Mouse (Mus musculus) forebrain, embryonic 11.5 days (tissue): Measurements from ENCODE around the gene Rnf24. TPM values are rescaled to one million over a fixed set of nuclear protein-coding genes. Genes with fewer than 3 reads are reported as not detected.
"Not testable (repeated sequence)": the region's sequence is repeated elsewhere in the genome, so short reads cannot be mapped to it uniquely, and the experiment has no call there.

Experiments
- ATAC-seq: fragments of 200-750 bp; cut with Nextera tagmentation; replicated peaks from 2 replicates; pipeline ENCODE4 v1.8.0; 2017; ENCODE audit warnings: moderate TSS enrichment; ENCODE audit not compliant: low FRiP score
- DNase-seq: peaks from one replicate; pipeline ENCODE4 v3.0.0-alpha.2; 2017; ENCODE audit warnings: low spot score
- H3K27ac ChIP-seq: fragments of 300-500 bp; sonication (generic); 2 replicates; pipeline ENCODE4 v1.5.1; 2014; ENCODE audit warnings: low read depth, low read length
- H3K27me3 ChIP-seq: fragments of 300-500 bp; sonication (generic); 2 replicates; pipeline ENCODE4 v1.6.1; 2014; ENCODE audit warnings: mild to moderate bottlenecking, low read length, mixed read lengths; ENCODE audit not compliant: control insufficient read depth, insufficient read depth
- H3K36me3 ChIP-seq: fragments of 300-500 bp; sonication (generic); 2 replicates; pipeline ENCODE4 v1.6.1; 2014; ENCODE audit warnings: mild to moderate bottlenecking, low read length, moderate library complexity, mixed read lengths; ENCODE audit not compliant: control insufficient read depth, insufficient read depth
- H3K4me1 ChIP-seq: fragments of 300-500 bp; sonication (generic); replicated peaks from 2 replicates; pipeline ENCODE4 v1.6.1; 2014; ENCODE audit warnings: low read length, mixed read lengths; ENCODE audit not compliant: control insufficient read depth, insufficient read depth
- H3K4me2 ChIP-seq: fragments of 300-500 bp; sonication (generic); 2 replicates; pipeline ENCODE4 v1.6.1; 2014; ENCODE audit warnings: low read depth, mild to moderate bottlenecking, low read length, moderate library complexity, mixed read lengths; ENCODE audit not compliant: severe bottlenecking
- H3K4me3 ChIP-seq: fragments of 300-500 bp; sonication (generic); 2 replicates; pipeline ENCODE4 v1.5.1; 2014; ENCODE audit warnings: low read depth, low read length
- H3K9ac ChIP-seq: fragments of 300-500 bp; sonication (generic); 2 replicates; pipeline ENCODE4 v1.6.1; 2014; ENCODE audit warnings: low read length
- H3K9me3 ChIP-seq: fragments of 300-500 bp; sonication (generic); 2 replicates; pipeline ENCODE4 v1.6.1; 2016; ENCODE audit warnings: low read length, mixed read lengths; ENCODE audit not compliant: control insufficient read depth
- WGBS: fragments of 180-500 bp; shearing (Covaris S2); extraction: QIAGEN DNeasy Blood & Tissue Kit; methylation state at CpG from one replicate; pipeline ENCODE4 v1.1.7; 2014; 5-methylcytosine and 5-hydroxymethylcytosine counted together
- polyA plus RNA-seq: library from polyadenylated mRNA; unstranded; fragments of >200 nt; fragmentation: Nextera tagmentation; extraction: Ambion mirVana; gene quantifications from 2 replicates; pipeline ENCODE4 v1.2.1, GENCODE M21; 2014

Rnf24 gene
- polyA plus RNA-seq, 1 experiment from 2014 or later, result 9.3 TPM

- Histone ChIP-seq H3K4me1 (no peaks in the 10 kb centered on the region), H3K27ac (no peak overlapping the region), H3K36me3 (peaks cover 3% of the 10 kb centered on the region; the same call in 1 of the 2 replicates), H3K4me2 (no peak overlapping the region), H3K4me3 (no peak overlapping the region), H3K27me3 (no peaks in the 10 kb centered on the region), H3K9me3 (no peaks in the 10 kb centered on the region), H3K9ac (no peak overlapping the region)
- DNase-seq, result no peak
- ATAC-seq, result no peak
Measured at GRCm38 (mm10) chr2:131301635-131302034, 51.1 kb downstream of the Rnf24 start.

GRCm38 (mm10) chr2:131300485-131300884, 52.2 kb downstream of the Rnf24 start:
- DNase-seq, result no peak
- ATAC-seq, result no peak

GRCm38 (mm10) chr2:131298674-131299073, 54.0 kb downstream of the Rnf24 start:
- not testable (repeated sequence) for H3K9ac ChIP-seq, H3K4me2 ChIP-seq, H3K4me3 ChIP-seq, ATAC-seq, H3K4me1 ChIP-seq, H3K27ac ChIP-seq, H3K36me3 ChIP-seq, DNase-seq, H3K27me3 ChIP-seq, H3K9me3 ChIP-seq
- WGBS, result 44% methylated on average over 7 of the region's 7 CpGs

More at GRCm38 (mm10) chr2:131300485-131300884, 52.2 kb downstream of the Rnf24 start:
- H3K27me3 ChIP-seq, result no peaks in the 10 kb centered on the region
- H3K36me3 ChIP-seq, result peaks cover 3% of the 10 kb centered on the region; the same call in 1 of the 2 replicates
- no peak overlapping the region for H3K9ac ChIP-seq
- H3K4me1 ChIP-seq, result no peaks in the 10 kb centered on the region
- 79% methylated on average over 2 of the region's 2 CpGs for WGBS
- no peaks in the 10 kb centered on the region for H3K9me3 ChIP-seq
- no peak overlapping the region for H3K27ac ChIP-seq
- H3K4me2 ChIP-seq, result no peak overlapping the region
- no peak overlapping the region for H3K4me3 ChIP-seq

GRCm38 (mm10) chr2:131296746-131297261, 55.9 kb downstream of the Rnf24 start:
- H3K4me1 ChIP-seq, result no peaks in the 10 kb centered on the region
- no peak overlapping the region for H3K4me2 ChIP-seq
- DNase-seq (no peak), ATAC-seq (no peak)
- no peaks in the 10 kb centered on the region for H3K9me3 ChIP-seq
- no peaks in the 10 kb centered on the region for H3K27me3 ChIP-seq
- H3K27ac ChIP-seq, result no peak overlapping the region
- no peak overlapping the region for H3K4me3 ChIP-seq
- 92% methylated on average over 2 of the region's 2 CpGs for WGBS
- peaks cover 7% of the 10 kb centered on the region; the same call in 1 of the 2 replicates for H3K36me3 ChIP-seq
- H3K9ac ChIP-seq, result no peak overlapping the region

- H3K9ac ChIP-seq, result no peak overlapping the region
- no peak overlapping the region for H3K27ac ChIP-seq
- H3K9me3 ChIP-seq, result no peaks in the 10 kb centered on the region
- no peak overlapping the region for H3K4me2 ChIP-seq
- no peaks in the 10 kb centered on the region for H3K27me3 ChIP-seq
- DNase-seq, result no peak
- H3K36me3 ChIP-seq, result peaks cover 14% of the 10 kb centered on the region; the same call in 1 of the 2 replicates
- H3K4me1 ChIP-seq, result no peaks in the 10 kb centered on the region
- H3K4me3 ChIP-seq, result no peak overlapping the region
- no peak for ATAC-seq
Measured at GRCm38 (mm10) chr2:131290669-131291068, 62.0 kb downstream of the Rnf24 start.

- Histone ChIP-seq H3K4me3 (no peak overlapping the region), H3K9ac (no peak overlapping the region), H3K9me3 (no peaks in the 10 kb centered on the region), H3K27ac (no peak overlapping the region), H3K27me3 (no peaks in the 10 kb centered on the region), H3K4me2 (no peak overlapping the region), H3K4me1 (no peaks in the 10 kb centered on the region), H3K36me3 (peaks cover 10% of the 10 kb centered on the region; the same call in 1 of the 2 replicates)
- ATAC-seq (no peak), DNase-seq (no peak)
- 97% methylated on average over 1 of the region's 1 CpGs for WGBS
Measured at GRCm38 (mm10) chr2:131286276-131286675, 66.4 kb downstream of the Rnf24 start.

- Histone ChIP-seq H3K9me3 (no peaks in the 10 kb centered on the region), H3K4me3 (no peak overlapping the region), H3K4me1 (no peaks in the 10 kb centered on the region), H3K36me3 (peaks cover 2% of the 10 kb centered on the region; the same call in 1 of the 2 replicates), H3K4me2 (no peak overlapping the region), H3K9ac (no peak overlapping the region), H3K27ac (no peak overlapping the region), H3K27me3 (no peaks in the 10 kb centered on the region)
- WGBS, result 89% methylated on average over 1 of the region's 1 CpGs
- ATAC-seq, result no peak
- no peak for DNase-seq
Measured at GRCm38 (mm10) chr2:131281596-131281995, 71.1 kb downstream of the Rnf24 start.

- no peaks in the 10 kb centered on the region for H3K27me3 ChIP-seq
- no peak for DNase-seq
- 89% methylated on average over 5 of the region's 5 CpGs for WGBS
- no peak overlapping the region for H3K9ac ChIP-seq
- no peak for ATAC-seq
- peaks cover 15% of the 10 kb centered on the region for H3K36me3 ChIP-seq
- no peaks in the 10 kb centered on the region for H3K4me1 ChIP-seq
- H3K9me3 ChIP-seq, result no peaks in the 10 kb centered on the region
- H3K4me3 ChIP-seq, result no peak overlapping the region
- H3K27ac ChIP-seq, result no peak overlapping the region
- no peak overlapping the region for H3K4me2 ChIP-seq
Measured at GRCm38 (mm10) chr2:131276722-131277121, 76.0 kb downstream of the Rnf24 start.

GRCm38 (mm10) chr2:131275493-131275892, 77.2 kb downstream of the Rnf24 start:
- 96% methylated on average over 3 of the region's 3 CpGs for WGBS
- H3K4me3 ChIP-seq, result no peak overlapping the region
- DNase-seq (no peak), ATAC-seq (no peak)
- H3K27ac ChIP-seq, result no peak overlapping the region
- no peak overlapping the region for H3K9ac ChIP-seq
- H3K4me1 ChIP-seq, result no peaks in the 10 kb centered on the region
- no peak overlapping the region for H3K4me2 ChIP-seq
- no peaks in the 10 kb centered on the region for H3K27me3 ChIP-seq
- no peaks in the 10 kb centered on the region for H3K9me3 ChIP-seq
- H3K36me3 ChIP-seq, result peaks cover 15% of the 10 kb centered on the region
